Mouse (Mus musculus): ENCODE measurements around the gene Hectd3.
A peak's percentile ranks its signal among the peaks of the same experiment; 100 is the strongest.

Hectd3 gene

GRCm38 (mm10) chr4:117017738-117018137 lies 22.6 kb downstream of the Hectd3 start:
- DNase-seq, result no peak

- DNase-seq, result no peak
These were observed 23.2 kb downstream of the Hectd3 start for GRCm38 (mm10) chr4:117018327-117018726.

DNA sequence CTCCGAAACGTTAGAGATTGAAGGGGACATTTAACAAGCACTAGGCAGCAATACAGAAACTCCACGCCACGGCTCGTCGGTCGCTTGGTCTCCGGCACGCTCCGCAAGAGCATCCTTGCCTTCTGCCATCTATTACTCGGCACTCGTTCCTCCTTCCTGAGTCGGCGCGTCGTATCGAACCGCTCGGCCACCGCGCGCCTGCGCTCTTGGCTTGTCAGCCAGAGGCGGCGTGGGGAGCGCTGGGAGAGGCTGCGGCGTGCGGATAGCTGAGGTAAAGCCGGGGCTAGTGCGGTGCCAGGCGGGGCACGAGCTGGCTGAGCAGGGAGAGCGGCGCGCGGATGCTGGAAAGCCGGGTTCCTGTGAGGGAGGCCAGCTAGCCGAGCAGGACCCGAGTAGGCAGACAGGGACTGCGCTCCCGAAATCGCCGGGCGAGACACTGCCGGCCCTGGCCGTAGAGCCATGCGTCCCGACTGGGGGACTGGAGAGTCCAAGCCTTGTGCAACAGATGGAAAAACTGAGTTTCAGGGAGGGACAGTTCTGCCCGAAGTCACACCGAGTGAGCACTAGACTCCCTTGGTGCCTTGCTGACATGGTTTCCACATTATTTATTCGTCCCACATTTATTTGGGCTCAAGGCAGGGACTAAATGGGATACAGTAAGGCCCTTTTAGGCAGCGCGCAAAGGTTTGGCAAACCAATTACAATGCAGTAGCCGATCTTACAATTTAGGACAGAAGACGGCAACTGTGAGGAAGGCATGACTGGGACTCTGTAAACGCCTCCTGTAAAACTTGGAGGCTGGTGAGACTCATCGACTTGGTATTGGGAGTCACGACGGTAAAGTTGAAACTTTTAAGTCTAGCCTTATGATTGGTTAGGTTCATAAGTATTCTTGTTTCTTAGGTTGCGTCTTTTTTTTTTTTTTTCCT lies 24.4 kb downstream of the Hectd3 start, which contains the start of gene Eif2b3:
Gene Eif2b3, plus strand, starts transcription at position 197 of the 929 bp plus-strand sequence.
- peak; percentile 91 for DNase-seq

DNA sequence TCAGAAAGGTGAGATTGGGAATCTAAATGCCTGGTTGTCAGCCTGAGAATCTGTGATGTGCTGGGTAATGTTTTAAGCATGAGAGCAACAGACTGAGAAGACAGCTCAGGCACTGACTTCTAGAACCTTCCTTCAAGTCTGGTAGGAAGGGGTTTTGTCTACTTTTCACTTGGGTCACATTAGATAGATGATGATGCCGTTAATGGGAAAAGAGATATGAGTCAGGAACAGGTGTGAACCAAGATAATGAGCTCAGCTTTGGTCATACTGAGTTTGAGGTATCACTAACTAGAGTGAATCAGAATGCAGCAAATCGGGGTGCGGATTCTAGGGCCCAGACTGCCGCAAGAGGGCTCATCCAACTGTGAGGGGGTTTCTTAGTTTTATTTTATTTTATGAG lies 28.4 kb downstream of the Hectd3 start:
- DNase-seq, result no peak

GRCm38 (mm10) chr4:117031105-117031504 lies 36.0 kb downstream of the Hectd3 start:
- no peak for DNase-seq

DNA sequence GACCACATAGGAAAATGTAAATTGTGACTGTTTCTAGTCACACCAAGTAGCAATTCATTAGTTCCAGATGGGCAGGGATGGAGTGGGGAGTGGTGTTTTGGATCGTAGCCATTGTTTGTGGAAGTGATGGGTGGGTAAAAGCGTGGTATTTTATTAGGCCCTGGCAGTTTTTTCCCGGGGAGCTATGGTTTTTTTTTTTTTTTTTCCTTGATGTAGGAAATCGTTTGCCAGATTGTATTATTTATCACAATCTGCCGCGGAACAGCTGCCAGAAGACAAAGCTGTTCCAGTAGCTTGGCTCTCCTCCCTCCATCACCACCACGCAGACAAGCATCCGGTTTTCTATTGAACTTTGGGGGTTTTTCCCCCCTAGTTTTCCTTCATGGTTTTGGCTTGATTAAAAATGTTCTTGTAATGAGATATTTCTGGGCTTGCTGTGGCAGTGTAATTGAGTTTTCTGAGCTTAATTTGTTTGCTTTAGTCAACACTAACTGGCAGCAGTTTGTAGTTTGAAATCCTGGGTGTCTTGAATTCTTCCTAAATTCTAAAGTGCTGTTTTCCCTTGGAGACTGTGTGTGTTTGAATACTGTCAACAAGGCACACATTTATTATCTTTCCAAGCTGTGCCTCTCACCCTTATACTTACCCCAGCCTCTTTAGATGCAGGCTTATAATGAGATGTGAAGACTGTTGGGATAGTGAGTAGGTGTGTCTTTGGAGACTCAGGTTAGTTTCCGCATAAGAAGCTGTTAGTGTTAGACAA lies 45.0 kb downstream of the Hectd3 start:
- DNase-seq, result peak; percentile 27 to 32

GRCm38 (mm10) chr4:117040791-117041190 lies 45.7 kb downstream of the Hectd3 start:
- DNase-seq, result no peak

DNA sequence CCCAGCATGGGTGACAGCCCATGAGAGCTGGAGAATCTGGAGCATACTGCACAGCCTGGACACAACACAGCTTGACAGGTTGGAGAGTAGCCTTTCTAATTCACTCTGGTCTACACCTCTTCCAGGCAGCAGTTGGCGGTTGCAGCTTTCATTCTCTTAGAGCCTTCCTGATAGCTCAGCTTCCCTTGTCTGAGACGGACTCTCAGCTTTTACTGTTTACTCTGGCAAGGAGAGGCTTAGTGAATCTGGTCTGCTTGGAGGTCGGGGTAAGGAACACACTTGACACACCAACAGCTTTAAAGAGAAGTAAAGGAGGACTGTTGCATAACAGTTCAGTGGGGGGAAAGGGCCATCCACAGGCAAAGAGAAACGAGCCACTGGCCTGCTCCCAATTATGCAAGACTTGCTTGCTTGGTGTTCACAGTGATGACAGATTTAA lies 46.2 kb downstream of the Hectd3 start:
- DNase-seq, result peak; percentile 13 to 14

DNA sequence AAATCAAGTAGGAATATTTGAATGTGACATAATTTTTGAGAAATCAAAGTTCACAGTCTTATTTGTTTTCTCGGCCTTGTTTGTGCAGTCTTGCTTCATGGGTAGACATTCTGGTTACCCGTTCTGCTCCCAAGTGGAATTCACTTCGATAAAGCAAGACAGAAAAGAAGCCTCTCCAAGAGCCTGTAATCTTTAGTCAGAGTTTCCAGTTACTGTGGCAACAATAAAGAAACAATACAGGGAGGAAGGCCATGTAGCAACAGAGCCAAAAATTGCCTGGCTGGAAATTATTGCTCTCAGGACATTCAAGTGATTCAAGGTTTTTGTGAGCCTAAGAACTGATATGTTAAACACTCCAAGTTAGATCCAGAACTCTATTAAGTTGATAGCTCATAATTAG lies 53.7 kb downstream of the Hectd3 start:
- no peak for DNase-seq

DNA sequence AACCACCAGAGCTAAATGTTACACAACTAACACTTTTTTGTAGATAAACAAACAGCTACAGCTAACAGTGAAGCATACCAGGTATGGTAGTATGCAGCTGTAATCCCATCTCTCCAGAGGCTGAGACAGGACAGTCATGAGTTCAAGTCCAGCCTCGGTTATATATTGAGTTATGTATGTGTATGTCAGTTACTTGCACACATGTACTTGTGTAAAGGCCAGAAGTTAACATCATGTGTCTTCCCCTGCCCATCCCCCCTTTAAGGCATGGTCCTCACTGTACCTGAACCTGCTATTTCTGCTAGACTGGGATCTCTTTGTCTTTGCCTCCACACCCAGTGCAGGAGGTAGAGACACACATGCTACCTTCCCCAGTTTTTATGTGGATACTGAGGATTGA lies 54.4 kb downstream of the Hectd3 start:
- DNase-seq, result no peak

DNA sequence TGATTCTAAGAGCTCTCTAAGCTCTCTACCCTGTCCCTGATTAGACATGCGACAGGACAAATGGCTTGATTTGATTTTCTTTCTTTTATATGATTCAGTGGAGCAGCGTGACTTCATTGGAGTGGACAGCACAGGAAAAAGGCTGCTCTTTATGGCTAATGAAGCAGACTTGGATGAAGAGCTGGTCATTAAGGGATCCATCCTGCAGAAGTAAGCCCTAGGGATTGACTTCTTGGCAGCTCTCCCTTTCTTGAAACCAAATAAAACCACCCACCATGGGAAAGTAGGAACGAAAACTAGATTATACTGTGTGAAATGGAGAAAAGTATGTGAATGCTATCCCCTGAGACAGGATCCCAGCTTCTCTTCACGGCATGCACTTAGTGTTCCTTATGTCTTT lies 57.5 kb downstream of the Hectd3 start:
- DNase-seq, result no peak

DNA sequence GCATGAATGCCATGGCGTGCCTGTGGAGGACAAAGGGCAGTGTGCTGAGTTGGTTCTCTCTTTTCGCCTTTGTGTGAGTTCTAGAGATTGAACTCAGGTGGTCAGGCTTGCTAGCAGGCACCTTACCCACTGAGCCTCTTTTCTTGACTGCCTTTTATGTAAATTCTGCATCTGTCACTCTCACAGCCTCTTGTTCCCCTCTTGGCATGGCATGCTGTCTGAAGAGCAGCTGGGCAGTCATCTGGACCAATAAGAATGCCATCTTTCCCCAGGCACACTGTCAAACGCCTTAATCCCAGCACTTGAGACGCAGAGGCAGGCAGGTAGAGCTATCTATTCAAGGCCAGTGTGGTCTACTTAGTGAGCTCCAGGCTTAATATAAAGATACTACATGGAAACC lies 58.8 kb downstream of the Hectd3 start:
- DNase-seq, result no peak

All from cerebellum, postnatal 36 days (tissue).